Mouse (Mus musculus): ENCODE data around the gene Rtraf. TPM values are rescaled to one million over a fixed set of nuclear protein-coding genes. Genes with fewer than 3 reads are reported as not detected.

Rtraf gene
- polyA plus RNA-seq, 1 experiment from 2014 or later: 228 TPM

GRCm38 (mm10) chr14:19821686-19822085 lies 1.9 kb downstream of the Rtraf start:
- Histone ChIP-seq H3K27ac (no peak overlapping the region), H3K27me3 (ENCODE audit: low read depth, poor library complexity, severe bottlenecking) (no peaks in the 10 kb centered on the region), H3K4me3 (peak overlapping the region; percentile 5; the same call in 1 of the 2 replicates), H3K4me1 (peaks cover 8% of the 10 kb centered on the region), H3K36me3 (peaks cover 50% of the 10 kb centered on the region), H3K9me3 (replicated peaks) (no peaks in the 10 kb centered on the region)
- no peak for DNase-seq (ENCODE audit: low spot score)
- WGBS: 95% methylated on average over 5 of the region's 5 CpGs

GRCm38 (mm10) chr14:19817949-19818348 lies 5.7 kb downstream of the Rtraf start:
- no peak overlapping the region for H3K4me3 ChIP-seq
- H3K27me3 ChIP-seq (ENCODE audit: low read depth, poor library complexity, severe bottlenecking): no peaks in the 10 kb centered on the region
- H3K4me1 ChIP-seq: peaks cover 4% of the 10 kb centered on the region; the same call in 1 of the 2 replicates
- peaks cover 86% of the 10 kb centered on the region for H3K36me3 ChIP-seq
- peak; percentile 79 for DNase-seq (ENCODE audit: low spot score)
- 18% methylated on average over 1 of the region's 1 CpGs for WGBS
- H3K27ac ChIP-seq: no peak overlapping the region
- H3K9me3 ChIP-seq (replicated peaks): no peaks in the 10 kb centered on the region

- H3K27ac ChIP-seq: no peak overlapping the region
- H3K9me3 ChIP-seq (replicated peaks): no peaks in the 10 kb centered on the region
- H3K4me3 ChIP-seq: no peak overlapping the region
- peaks cover 80% of the 10 kb centered on the region for H3K36me3 ChIP-seq
- H3K27me3 ChIP-seq (ENCODE audit: low read depth, poor library complexity, severe bottlenecking): no peaks in the 10 kb centered on the region
- no peak for DNase-seq (ENCODE audit: low spot score)
- 85% methylated on average over 2 of the region's 2 CpGs for WGBS
- H3K4me1 ChIP-seq: no peaks in the 10 kb centered on the region
Measured at GRCm38 (mm10) chr14:19813061-19813460, 10.6 kb downstream of the Rtraf start.

- H3K4me3 ChIP-seq: no peak overlapping the region
- no peak overlapping the region for H3K27ac ChIP-seq
- no peaks in the 10 kb centered on the region for H3K9me3 ChIP-seq (replicated peaks)
- 92% methylated on average over 10 of the region's 10 CpGs for WGBS
- no peaks in the 10 kb centered on the region for H3K4me1 ChIP-seq
- H3K36me3 ChIP-seq: peaks cover 86% of the 10 kb centered on the region
- H3K27me3 ChIP-seq (ENCODE audit: low read depth, poor library complexity, severe bottlenecking): no peaks in the 10 kb centered on the region
- no peak for DNase-seq (ENCODE audit: low spot score)
Measured at GRCm38 (mm10) chr14:19809934-19810333, 13.7 kb downstream of the Rtraf start.

- H3K4me3 ChIP-seq: no peak overlapping the region
- no peaks in the 10 kb centered on the region for H3K27me3 ChIP-seq (ENCODE audit: low read depth, poor library complexity, severe bottlenecking)
- WGBS: 92% methylated on average over 2 of the region's 2 CpGs
- peaks cover 87% of the 10 kb centered on the region for H3K36me3 ChIP-seq
- H3K9me3 ChIP-seq (replicated peaks): no peaks in the 10 kb centered on the region
- no peaks in the 10 kb centered on the region for H3K4me1 ChIP-seq
- no peak overlapping the region for H3K27ac ChIP-seq
- no peak for DNase-seq (ENCODE audit: low spot score)
Measured at GRCm38 (mm10) chr14:19807858-19808257, 15.8 kb downstream of the Rtraf start.

- Histone ChIP-seq H3K36me3 (peaks cover 87% of the 10 kb centered on the region), H3K4me1 (no peaks in the 10 kb centered on the region), H3K27me3 (ENCODE audit: low read depth, poor library complexity, severe bottlenecking) (no peaks in the 10 kb centered on the region), H3K27ac (no peak overlapping the region), H3K9me3 (replicated peaks) (no peaks in the 10 kb centered on the region), H3K4me3 (no peak overlapping the region)
- no peak for DNase-seq (ENCODE audit: low spot score)
- WGBS: 84% methylated on average over 3 of the region's 3 CpGs
Measured at GRCm38 (mm10) chr14:19807339-19807738, 16.3 kb downstream of the Rtraf start.

GRCm38 (mm10) chr14:19803623-19804022 lies 20.0 kb downstream of the Rtraf start:
- 63% methylated on average over 10 of the region's 10 CpGs for WGBS
- DNase-seq (ENCODE audit: low spot score): no peak
- H3K4me1 ChIP-seq: no peaks in the 10 kb centered on the region
- no peaks in the 10 kb centered on the region for H3K9me3 ChIP-seq (replicated peaks)
- H3K4me3 ChIP-seq: no peak overlapping the region
- H3K27ac ChIP-seq: no peak overlapping the region
- peaks cover 94% of the 10 kb centered on the region for H3K36me3 ChIP-seq
- H3K27me3 ChIP-seq (ENCODE audit: low read depth, poor library complexity, severe bottlenecking): no peaks in the 10 kb centered on the region

GRCm38 (mm10) chr14:19803222-19803621 lies 20.4 kb downstream of the Rtraf start:
- Histone ChIP-seq H3K36me3 (peaks cover 97% of the 10 kb centered on the region), H3K27ac (no peak overlapping the region)
- DNase-seq (ENCODE audit: low spot score): no peak

GRCm38 (mm10) chr14:19801474-19802215 lies 22.0 kb downstream of the Rtraf start:
- H3K27ac ChIP-seq: no peak overlapping the region
- no peaks in the 10 kb centered on the region for H3K4me1 ChIP-seq
- DNase-seq (ENCODE audit: low spot score): no peak
- no peak overlapping the region for H3K4me3 ChIP-seq
- H3K36me3 ChIP-seq: peaks cover 97% of the 10 kb centered on the region
- no peaks in the 10 kb centered on the region for H3K9me3 ChIP-seq (replicated peaks)
- no peaks in the 10 kb centered on the region for H3K27me3 ChIP-seq (ENCODE audit: low read depth, poor library complexity, severe bottlenecking)
- WGBS: 92% methylated on average over 8 of the region's 8 CpGs

More at GRCm38 (mm10) chr14:19803222-19803621, 20.4 kb downstream of the Rtraf start:
- Histone ChIP-seq H3K4me1 (no peaks in the 10 kb centered on the region), H3K4me3 (no peak overlapping the region), H3K9me3 (replicated peaks) (no peaks in the 10 kb centered on the region), H3K27me3 (ENCODE audit: low read depth, poor library complexity, severe bottlenecking) (no peaks in the 10 kb centered on the region)
- WGBS: 68% methylated on average over 4 of the region's 4 CpGs

- no peaks in the 10 kb centered on the region for H3K9me3 ChIP-seq (replicated peaks)
- 71% methylated on average over 2 of the region's 2 CpGs for WGBS
- H3K36me3 ChIP-seq: peaks cover 90% of the 10 kb centered on the region
- H3K4me3 ChIP-seq: no peak overlapping the region
- H3K4me1 ChIP-seq: no peaks in the 10 kb centered on the region
- no peak overlapping the region for H3K27ac ChIP-seq
- DNase-seq (ENCODE audit: low spot score): no peak
- H3K27me3 ChIP-seq (ENCODE audit: low read depth, poor library complexity, severe bottlenecking): no peaks in the 10 kb centered on the region
Measured at GRCm38 (mm10) chr14:19800485-19800884, 23.1 kb downstream of the Rtraf start.

GRCm38 (mm10) chr14:19796541-19797304 lies 26.9 kb downstream of the Rtraf start:
- Histone ChIP-seq H3K36me3 (peaks cover 87% of the 10 kb centered on the region), H3K4me3 (no peak overlapping the region), H3K27ac (no peak overlapping the region), H3K4me1 (no peaks in the 10 kb centered on the region), H3K27me3 (ENCODE audit: low read depth, poor library complexity, severe bottlenecking) (no peaks in the 10 kb centered on the region), H3K9me3 (replicated peaks) (no peaks in the 10 kb centered on the region)
- no peak for DNase-seq (ENCODE audit: low spot score)
- 85% methylated on average over 18 of the region's 18 CpGs for WGBS

GRCm38 (mm10) chr14:19794881-19795280 lies 28.7 kb downstream of the Rtraf start:
- DNase-seq (ENCODE audit: low spot score): no peak
- Histone ChIP-seq H3K27me3 (ENCODE audit: low read depth, poor library complexity, severe bottlenecking) (no peaks in the 10 kb centered on the region), H3K4me1 (no peaks in the 10 kb centered on the region), H3K4me3 (no peak overlapping the region), H3K36me3 (peaks cover 85% of the 10 kb centered on the region), H3K9me3 (replicated peaks) (no peaks in the 10 kb centered on the region), H3K27ac (no peak overlapping the region)
- WGBS: 75% methylated on average over 4 of the region's 4 CpGs

- no peak overlapping the region for H3K4me3 ChIP-seq
- no peak overlapping the region for H3K27ac ChIP-seq
- no peaks in the 10 kb centered on the region for H3K27me3 ChIP-seq (ENCODE audit: low read depth, poor library complexity, severe bottlenecking)
- DNase-seq (ENCODE audit: low spot score): no peak
- peaks cover 57% of the 10 kb centered on the region for H3K36me3 ChIP-seq
- no peaks in the 10 kb centered on the region for H3K4me1 ChIP-seq
- WGBS: 82% methylated on average over 1 of the region's 1 CpGs
- no peaks in the 10 kb centered on the region for H3K9me3 ChIP-seq (replicated peaks)
Measured at GRCm38 (mm10) chr14:19788443-19788842, 35.2 kb downstream of the Rtraf start.

Data from limb, embryonic 10.5 days (tissue).